Mouse (Mus musculus): Measurements from ENCODE around the gene Gpx6. TPM values are rescaled to one million over a fixed set of nuclear protein-coding genes. Genes with fewer than 3 reads are reported as not detected.

Gpx6 gene
- under 1 TPM in 1 of 2 experiments, not detected in 1; 0.81 TPM for total RNA-seq (2021)
- long read RNA-seq, experiment 1: 0 reads
- long read RNA-seq, experiment 2: 0 reads

- DNase-seq (ENCODE audit: low spot score in 2 of 2): no peak
Observed at GRCm38 (mm10) chr13:21311926-21312325, at the start of gene Gpx6. TSS of gene Gpx6 (plus strand) at chr13:21312125.

GRCm38 (mm10) chr13:21262787-21263461 lies 49.0 kb upstream of the Gpx6 start:
- DNase-seq (ENCODE audit: low spot score in 2 of 2): no peak

GRCm38 (mm10) chr13:21263910-21264309 lies 48.0 kb upstream of the Gpx6 start:
- no peak for DNase-seq (ENCODE audit: low spot score in 2 of 2)

- DNase-seq (ENCODE audit: low spot score in 2 of 2): no peak
Observed at GRCm38 (mm10) chr13:21264366-21264765, 47.6 kb upstream of the Gpx6 start.

GRCm38 (mm10) chr13:21265736-21266135 lies 46.2 kb upstream of the Gpx6 start:
- DNase-seq (ENCODE audit: low spot score in 2 of 2): no peak

GRCm38 (mm10) chr13:21267541-21267940 lies 44.4 kb upstream of the Gpx6 start:
- no peak for DNase-seq (ENCODE audit: low spot score in 2 of 2)

- DNase-seq (ENCODE audit: low spot score in 2 of 2): no peak
Observed at GRCm38 (mm10) chr13:21268262-21268661, 43.7 kb upstream of the Gpx6 start.

GRCm38 (mm10) chr13:21275021-21275814 lies 36.7 kb upstream of the Gpx6 start:
- DNase-seq (ENCODE audit: low spot score in 2 of 2): no peak

GRCm38 (mm10) chr13:21275815-21276550 lies 35.9 kb upstream of the Gpx6 start:
- peak in 1 of 2 experiments; percentile 29 for DNase-seq (ENCODE audit: low spot score in 2 of 2)

GRCm38 (mm10) chr13:21276551-21276950 lies 35.4 kb upstream of the Gpx6 start:
- DNase-seq (ENCODE audit: low spot score in 2 of 2): no peak

- DNase-seq (ENCODE audit: low spot score in 2 of 2): no peak
Observed at GRCm38 (mm10) chr13:21279076-21279475, 32.8 kb upstream of the Gpx6 start.

- DNase-seq (ENCODE audit: low spot score in 2 of 2): peak; percentile 29 to 57
Observed at GRCm38 (mm10) chr13:21279559-21279958, 32.4 kb upstream of the Gpx6 start.

GRCm38 (mm10) chr13:21292631-21293030 lies 19.3 kb upstream of the Gpx6 start, which contains the start of gene Gpx5:
TSS of gene Gpx5 (minus strand) at chr13:21292731.
- no peak for DNase-seq (ENCODE audit: low spot score in 2 of 2)

GRCm38 (mm10) chr13:21298557-21298956 lies 13.4 kb upstream of the Gpx6 start:
- no peak for DNase-seq (ENCODE audit: low spot score in 2 of 2)

GRCm38 (mm10) chr13:21304483-21305066 lies 7.3 kb upstream of the Gpx6 start:
- no peak for DNase-seq (ENCODE audit: low spot score in 2 of 2)

- no peak for DNase-seq (ENCODE audit: low spot score in 2 of 2)
Observed at GRCm38 (mm10) chr13:21309788-21310187, 2.1 kb upstream of the Gpx6 start.

GRCm38 (mm10) chr13:21312854-21313253 lies 929 bp downstream of the Gpx6 start:
- no peak for DNase-seq (ENCODE audit: low spot score in 2 of 2)

GRCm38 (mm10) chr13:21313903-21314302 lies 2.0 kb downstream of the Gpx6 start:
- DNase-seq (ENCODE audit: low spot score in 2 of 2): no peak

- no peak for DNase-seq (ENCODE audit: low spot score in 2 of 2)
Observed at GRCm38 (mm10) chr13:21320262-21320661, 8.3 kb downstream of the Gpx6 start.

- no peak for DNase-seq (ENCODE audit: low spot score in 2 of 2)
Observed at GRCm38 (mm10) chr13:21321890-21322494, 10.1 kb downstream of the Gpx6 start.

Data from adrenal gland, postnatal 4 days (tissue).